Mouse (Mus musculus): ENCODE data around the gene Ppp2r5c. TPM values are rescaled to one million over a fixed set of nuclear protein-coding genes. Genes with fewer than 3 reads are reported as not detected.
A peak's percentile ranks its signal among the peaks of the same experiment; 100 is the strongest.

Gene Ppp2r5c
- polyA plus RNA-seq, 1 experiment, result 22.8 TPM

GRCm38 (mm10) chr12:110499225-110499992 is 52.5 kb downstream of the Ppp2r5c start:
- DNase-seq (ENCODE audit: low read depth in 1 of 2, low spot score in 2 of 2), result peak in 1 of 2 experiments; percentile 59
- peak overlapping the region; percentile 39; the same call in 1 of the 2 replicates for H3K4me3 ChIP-seq (ENCODE audit: extremely low read depth, insufficient read depth, insufficient read length)
- peak overlapping the region; percentile 92 for H3K27ac ChIP-seq (ENCODE audit: insufficient read depth, low read length)
- H3K4me1 ChIP-seq (ENCODE audit: control insufficient read depth, insufficient read depth, insufficient read length), result peaks cover 57% of the 10 kb centered on the region
- H3K36me3 ChIP-seq (ENCODE audit: control insufficient read depth, insufficient read depth, low read length), result no peaks in the 10 kb centered on the region
- TF ChIP-seq CTCF (IDR thresholded peaks at IDR 0.05; ENCODE audit: extremely low read depth, insufficient read depth, insufficient read length, insufficient replicate concordance) (no peak), POLR2A (IDR thresholded peaks at IDR 0.05; ENCODE audit: low read depth, low read length) (no peak)
- 23% methylated on average over 14 of the region's 14 CpGs for WGBS
- H3K27me3 ChIP-seq (ENCODE audit: control insufficient read depth, insufficient read depth, low read length), result no peaks in the 10 kb centered on the region

- Histone ChIP-seq H3K27ac (ENCODE audit: insufficient read depth, low read length) (peak overlapping the region; percentile 92), H3K27me3 (ENCODE audit: control insufficient read depth, insufficient read depth, low read length) (no peaks in the 10 kb centered on the region), H3K36me3 (ENCODE audit: control insufficient read depth, insufficient read depth, low read length) (no peaks in the 10 kb centered on the region), H3K4me3 (ENCODE audit: extremely low read depth, insufficient read depth, insufficient read length) (no peak overlapping the region), H3K4me1 (ENCODE audit: control insufficient read depth, insufficient read depth, insufficient read length) (peaks cover 61% of the 10 kb centered on the region)
- 71% methylated on average over 8 of the region's 8 CpGs for WGBS
- TF ChIP-seq POLR2A (IDR thresholded peaks at IDR 0.05; ENCODE audit: low read depth, low read length) (no peak), CTCF (IDR thresholded peaks at IDR 0.05; ENCODE audit: extremely low read depth, insufficient read depth, insufficient read length, insufficient replicate concordance) (no peak)
- no peak for DNase-seq (ENCODE audit: low read depth in 1 of 2, low spot score in 2 of 2)
Measured at GRCm38 (mm10) chr12:110500095-110500494, 53.2 kb downstream of the Ppp2r5c start.

GRCm38 (mm10) chr12:110503406-110504144 is 56.7 kb downstream of the Ppp2r5c start:
- TF ChIP-seq CTCF (IDR thresholded peaks at IDR 0.05; ENCODE audit: extremely low read depth, insufficient read depth, insufficient read length, insufficient replicate concordance) (no peak), POLR2A (IDR thresholded peaks at IDR 0.05; ENCODE audit: low read depth, low read length) (no peak)
- Histone ChIP-seq H3K27me3 (ENCODE audit: control insufficient read depth, insufficient read depth, low read length) (no peaks in the 10 kb centered on the region), H3K4me3 (ENCODE audit: extremely low read depth, insufficient read depth, insufficient read length) (no peak overlapping the region), H3K4me1 (ENCODE audit: control insufficient read depth, insufficient read depth, insufficient read length) (peaks cover 61% of the 10 kb centered on the region), H3K27ac (ENCODE audit: insufficient read depth, low read length) (peak overlapping the region; percentile 82), H3K36me3 (ENCODE audit: control insufficient read depth, insufficient read depth, low read length) (no peaks in the 10 kb centered on the region)
- DNase-seq (ENCODE audit: low read depth in 1 of 2, low spot score in 2 of 2), result peak; percentile 52 to 67
- 44% methylated on average over 8 of the region's 8 CpGs for WGBS

- peaks cover 56% of the 10 kb centered on the region for H3K4me1 ChIP-seq (ENCODE audit: control insufficient read depth, insufficient read depth, insufficient read length)
- no peak overlapping the region for H3K4me3 ChIP-seq (ENCODE audit: extremely low read depth, insufficient read depth, insufficient read length)
- H3K27ac ChIP-seq (ENCODE audit: insufficient read depth, low read length), result peak overlapping the region; percentile 82
- no peaks in the 10 kb centered on the region for H3K27me3 ChIP-seq (ENCODE audit: control insufficient read depth, insufficient read depth, low read length)
- DNase-seq (ENCODE audit: low read depth in 1 of 2, low spot score in 2 of 2), result no peak
- TF ChIP-seq POLR2A (IDR thresholded peaks at IDR 0.05; ENCODE audit: low read depth, low read length) (no peak), CTCF (IDR thresholded peaks at IDR 0.05; ENCODE audit: extremely low read depth, insufficient read depth, insufficient read length, insufficient replicate concordance) (no peak)
- H3K36me3 ChIP-seq (ENCODE audit: control insufficient read depth, insufficient read depth, low read length), result no peaks in the 10 kb centered on the region
- WGBS, result 89% methylated on average over 9 of the region's 9 CpGs
Measured at GRCm38 (mm10) chr12:110504145-110504490, 57.2 kb downstream of the Ppp2r5c start.

- H3K27ac ChIP-seq (ENCODE audit: insufficient read depth, low read length), result peak overlapping the region; percentile 82
- no peak overlapping the region for H3K4me3 ChIP-seq (ENCODE audit: extremely low read depth, insufficient read depth, insufficient read length)
- no peaks in the 10 kb centered on the region for H3K27me3 ChIP-seq (ENCODE audit: control insufficient read depth, insufficient read depth, low read length)
- H3K36me3 ChIP-seq (ENCODE audit: control insufficient read depth, insufficient read depth, low read length), result no peaks in the 10 kb centered on the region
- TF ChIP-seq CTCF (IDR thresholded peaks at IDR 0.05; ENCODE audit: extremely low read depth, insufficient read depth, insufficient read length, insufficient replicate concordance) (no peak), POLR2A (IDR thresholded peaks at IDR 0.05; ENCODE audit: low read depth, low read length) (no peak)
- WGBS, result 29% methylated on average over 3 of the region's 3 CpGs
- DNase-seq (ENCODE audit: low read depth in 1 of 2, low spot score in 2 of 2), result peak in 1 of 2 experiments; percentile 35
- peaks cover 49% of the 10 kb centered on the region for H3K4me1 ChIP-seq (ENCODE audit: control insufficient read depth, insufficient read depth, insufficient read length)
Measured at GRCm38 (mm10) chr12:110504793-110505192, 57.9 kb downstream of the Ppp2r5c start.

- Histone ChIP-seq H3K27ac (ENCODE audit: insufficient read depth, low read length) (peak overlapping the region; percentile 82), H3K4me3 (ENCODE audit: extremely low read depth, insufficient read depth, insufficient read length) (no peak overlapping the region), H3K27me3 (ENCODE audit: control insufficient read depth, insufficient read depth, low read length) (no peaks in the 10 kb centered on the region), H3K4me1 (ENCODE audit: control insufficient read depth, insufficient read depth, insufficient read length) (peaks cover 45% of the 10 kb centered on the region), H3K36me3 (ENCODE audit: control insufficient read depth, insufficient read depth, low read length) (no peaks in the 10 kb centered on the region)
- TF ChIP-seq POLR2A (IDR thresholded peaks at IDR 0.05; ENCODE audit: low read depth, low read length), result no peak
- TF ChIP-seq CTCF (IDR thresholded peaks at IDR 0.05; ENCODE audit: extremely low read depth, insufficient read depth, insufficient read length, insufficient replicate concordance), result no peak
- DNase-seq (ENCODE audit: low read depth in 1 of 2, low spot score in 2 of 2), result no peak
- 47% methylated on average over 5 of the region's 5 CpGs for WGBS
Measured at GRCm38 (mm10) chr12:110506046-110506445, 59.1 kb downstream of the Ppp2r5c start.

Data from spleen, adult 2 months (tissue).